Mouse (Mus musculus) common myeloid progenitor, adult 5-6 weeks (primary cell): ENCODE data around the gene C130032M10Rik. TPM values are rescaled to one million over a fixed set of nuclear protein-coding genes. Genes with fewer than 3 reads are reported as not detected.

Experiments
- total RNA-seq: library from RNA; stranded (forward); fragments of 200-1000, 187-1606 nt; gene quantifications from 2 replicates; pipeline ENCODE4 v1.2.3, GENCODE M21; 2017

Gene C130032M10Rik
- total RNA-seq, 1 experiment from 2014 or later: not detected

Other genes starting within 250 kb of the C130032M10Rik start
- gene Bcl2a1c, start 185.6 kb upstream of the C130032M10Rik start, total RNA-seq: not detected in 2 replicates
- gene Crtap, start 125.0 kb upstream of the C130032M10Rik start, total RNA-seq: 31.3 and 36.8 TPM in 2 replicates
- gene Glb1, start 114.6 kb upstream of the C130032M10Rik start, total RNA-seq: 29.5 and 30.6 TPM in 2 replicates
- gene Tmppe, start 114.6 kb upstream of the C130032M10Rik start, total RNA-seq: 4.7 and 6.4 TPM in 2 replicates
- not detected in 2 replicates for gene Ccr4, start 10.8 kb upstream of the C130032M10Rik start, total RNA-seq
- gene Trim71, start 48.7 kb downstream of the C130032M10Rik start, total RNA-seq: 0.09 TPM in 1 of 2 replicates, not detected in the other
- gene Cnot10, start 124.5 kb downstream of the C130032M10Rik start, total RNA-seq: 43.4 and 57.1 TPM in 2 replicates
- gene Dync1li1, start 173.1 kb downstream of the C130032M10Rik start, total RNA-seq: 35.9 and 44.7 TPM in 2 replicates
- gene Cmtm6, start 215.4 kb downstream of the C130032M10Rik start, total RNA-seq: 44.6 and 48.3 TPM in 2 replicates